Mouse (Mus musculus): Measurements from ENCODE around the gene Brd3. TPM values are rescaled to one million over a fixed set of nuclear protein-coding genes. Genes with fewer than 3 reads are reported as not detected.
"Not testable (repeated sequence)": the region's sequence is repeated elsewhere in the genome, so short reads cannot be mapped to it uniquely, and the experiment has no call there.

Brd3 gene
- polyA plus RNA-seq, 1 experiment from 2014 or later, result 126 TPM

- Histone ChIP-seq H3K4me2 (ENCODE audit: low read depth, low read length) (no peak overlapping the region), H3K27ac (ENCODE audit: low read depth, low read length) (no peak overlapping the region), H3K36me3 (ENCODE audit: control insufficient read depth, insufficient read depth, low read length) (no peaks in the 10 kb centered on the region), H3K27me3 (ENCODE audit: control insufficient read depth, insufficient read depth, low read length) (no peaks in the 10 kb centered on the region), H3K9me3 (ENCODE audit: control insufficient read depth, low read length) (no peaks in the 10 kb centered on the region), H3K9ac (replicated peaks; ENCODE audit: low read depth, low read length) (no peak overlapping the region), H3K4me1 (ENCODE audit: control insufficient read depth, insufficient read depth, low read length) (peaks cover 8% of the 10 kb centered on the region; the same call in 1 of the 2 replicates), H3K4me3 (ENCODE audit: low read depth, low read length) (no peak overlapping the region)
- 92% methylated on average over 6 of the region's 6 CpGs for WGBS
- ATAC-seq (ENCODE audit: low read depth), result no peak
Measured at GRCm38 (mm10) chr2:27544613-27545012, 37.2 kb upstream of the Brd3 start.

GRCm38 (mm10) chr2:27541225-27541624, 33.8 kb upstream of the Brd3 start:
- H3K9ac ChIP-seq (replicated peaks; ENCODE audit: low read depth, low read length), result peak overlapping the region; percentile 51; the same call in 1 of the 2 replicates
- no peaks in the 10 kb centered on the region for H3K9me3 ChIP-seq (ENCODE audit: control insufficient read depth, low read length)
- peak overlapping the region; percentile 77 for H3K4me2 ChIP-seq (ENCODE audit: low read depth, low read length)
- H3K4me1 ChIP-seq (ENCODE audit: control insufficient read depth, insufficient read depth, low read length), result peaks cover 8% of the 10 kb centered on the region; the same call in 1 of the 2 replicates
- H3K27me3 ChIP-seq (ENCODE audit: control insufficient read depth, insufficient read depth, low read length), result no peaks in the 10 kb centered on the region
- H3K36me3 ChIP-seq (ENCODE audit: control insufficient read depth, insufficient read depth, low read length), result no peaks in the 10 kb centered on the region
- no peak for ATAC-seq (ENCODE audit: low read depth)
- 95% methylated on average over 3 of the region's 3 CpGs for WGBS
- H3K4me3 ChIP-seq (ENCODE audit: low read depth, low read length), result no peak overlapping the region
- H3K27ac ChIP-seq (ENCODE audit: low read depth, low read length), result no peak overlapping the region

DNA sequence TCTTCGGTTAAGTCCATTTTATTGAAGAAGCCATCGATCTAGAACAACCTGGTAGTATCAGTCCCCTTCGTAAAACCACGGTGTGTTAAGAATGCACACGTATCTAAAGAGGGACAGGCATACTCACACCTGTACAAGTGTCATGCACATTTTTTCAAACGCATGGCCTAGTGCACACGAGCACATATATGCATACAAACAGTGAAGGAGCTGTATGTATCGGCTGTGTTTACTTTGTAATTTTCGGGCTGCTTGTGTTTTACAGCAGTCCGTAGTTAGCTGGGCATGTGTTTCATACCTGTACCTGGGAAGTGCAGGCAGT, 33.0 kb upstream of the Brd3 start:
- Histone ChIP-seq H3K36me3 (ENCODE audit: control insufficient read depth, insufficient read depth, low read length) (peaks cover 6% of the 10 kb centered on the region), H3K9me3 (ENCODE audit: control insufficient read depth, low read length) (no peaks in the 10 kb centered on the region), H3K4me3 (ENCODE audit: low read depth, low read length) (peak overlapping the region; percentile 39), H3K4me1 (ENCODE audit: control insufficient read depth, insufficient read depth, low read length) (peaks cover 8% of the 10 kb centered on the region; the same call in 1 of the 2 replicates), H3K4me2 (ENCODE audit: low read depth, low read length) (peak overlapping the region; percentile 77), H3K9ac (replicated peaks; ENCODE audit: low read depth, low read length) (peak overlapping the region; percentile 51), H3K27me3 (ENCODE audit: control insufficient read depth, insufficient read depth, low read length) (no peaks in the 10 kb centered on the region), H3K27ac (ENCODE audit: low read depth, low read length) (peak overlapping the region; percentile 80)
- WGBS, result 29% methylated on average over 10 of the region's 10 CpGs
- ATAC-seq (ENCODE audit: low read depth), result peak; percentile 33; the same call in 1 of the 2 replicates

DNA sequence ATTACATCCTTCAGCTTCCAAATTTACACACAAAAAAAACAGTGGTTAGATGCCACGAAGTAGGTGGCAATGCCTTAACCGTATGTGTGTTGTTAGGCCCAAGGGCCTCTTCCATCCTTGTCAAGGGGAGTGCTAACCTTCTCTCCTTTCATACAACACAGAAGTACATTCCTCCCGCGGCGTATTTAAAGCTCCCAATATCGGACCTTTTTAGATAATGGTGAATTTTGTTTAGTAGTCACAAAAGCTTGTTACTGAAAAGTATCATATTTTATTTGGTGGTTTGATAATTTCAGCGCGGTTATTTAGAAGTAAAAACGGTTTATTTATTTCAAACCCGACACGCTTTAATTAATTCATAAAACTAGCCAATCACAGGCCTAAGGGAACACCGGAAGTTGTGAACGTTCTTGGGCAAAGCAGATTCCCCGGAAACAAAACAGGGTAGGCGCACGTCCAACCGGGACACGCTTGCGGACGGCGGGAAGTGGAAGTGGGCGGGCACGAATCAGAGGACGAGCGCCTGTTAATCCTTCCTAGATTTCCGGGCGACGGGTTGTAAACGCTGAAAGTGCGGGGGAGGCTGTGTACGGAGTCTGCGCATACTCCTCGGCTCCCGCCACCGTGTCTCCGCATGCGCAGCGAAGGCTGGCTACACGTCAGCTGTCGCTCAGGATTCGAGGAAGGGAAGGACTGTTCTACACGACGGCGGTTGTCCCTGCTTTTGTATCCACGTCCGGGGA, 32.5 kb upstream of the Brd3 start:
- peak overlapping the region; percentile 51 for H3K9ac ChIP-seq (replicated peaks; ENCODE audit: low read depth, low read length)
- peak; percentile 98 for ATAC-seq (ENCODE audit: low read depth)

GRCm38 (mm10) chr2:27539336-27539735, 31.9 kb upstream of the Brd3 start:
- 19% methylated on average over 5 of the region's 5 CpGs for WGBS
- Histone ChIP-seq H3K27ac (ENCODE audit: low read depth, low read length) (peak overlapping the region; percentile 80; the same call in 1 of the 2 replicates), H3K9me3 (ENCODE audit: control insufficient read depth, low read length) (no peaks in the 10 kb centered on the region), H3K4me3 (ENCODE audit: low read depth, low read length) (peak overlapping the region; percentile 39; the same call in 1 of the 2 replicates), H3K9ac (replicated peaks; ENCODE audit: low read depth, low read length) (no peak overlapping the region), H3K4me1 (ENCODE audit: control insufficient read depth, insufficient read depth, low read length) (peaks cover 8% of the 10 kb centered on the region; the same call in 1 of the 2 replicates), H3K27me3 (ENCODE audit: control insufficient read depth, insufficient read depth, low read length) (no peaks in the 10 kb centered on the region), H3K4me2 (ENCODE audit: low read depth, low read length) (peak overlapping the region; percentile 35; the same call in 1 of the 2 replicates), H3K36me3 (ENCODE audit: control insufficient read depth, insufficient read depth, low read length) (peaks cover 18% of the 10 kb centered on the region)
- no peak for ATAC-seq (ENCODE audit: low read depth)

More for the DNA sequence above, 32.5 kb upstream of the Brd3 start:
- Histone ChIP-seq H3K27me3 (ENCODE audit: control insufficient read depth, insufficient read depth, low read length) (no peaks in the 10 kb centered on the region), H3K36me3 (ENCODE audit: control insufficient read depth, insufficient read depth, low read length) (peaks cover 11% of the 10 kb centered on the region), H3K27ac (ENCODE audit: low read depth, low read length) (peak overlapping the region; percentile 80), H3K4me3 (ENCODE audit: low read depth, low read length) (peak overlapping the region; percentile 39), H3K9me3 (ENCODE audit: control insufficient read depth, low read length) (no peaks in the 10 kb centered on the region), H3K4me1 (ENCODE audit: control insufficient read depth, insufficient read depth, low read length) (peaks cover 8% of the 10 kb centered on the region; the same call in 1 of the 2 replicates), H3K4me2 (ENCODE audit: low read depth, low read length) (peak overlapping the region; percentile 77)
- whole genome bisulfite sequencing, result under 1% methylated on average over 46 of the region's 46 CpGs

DNA sequence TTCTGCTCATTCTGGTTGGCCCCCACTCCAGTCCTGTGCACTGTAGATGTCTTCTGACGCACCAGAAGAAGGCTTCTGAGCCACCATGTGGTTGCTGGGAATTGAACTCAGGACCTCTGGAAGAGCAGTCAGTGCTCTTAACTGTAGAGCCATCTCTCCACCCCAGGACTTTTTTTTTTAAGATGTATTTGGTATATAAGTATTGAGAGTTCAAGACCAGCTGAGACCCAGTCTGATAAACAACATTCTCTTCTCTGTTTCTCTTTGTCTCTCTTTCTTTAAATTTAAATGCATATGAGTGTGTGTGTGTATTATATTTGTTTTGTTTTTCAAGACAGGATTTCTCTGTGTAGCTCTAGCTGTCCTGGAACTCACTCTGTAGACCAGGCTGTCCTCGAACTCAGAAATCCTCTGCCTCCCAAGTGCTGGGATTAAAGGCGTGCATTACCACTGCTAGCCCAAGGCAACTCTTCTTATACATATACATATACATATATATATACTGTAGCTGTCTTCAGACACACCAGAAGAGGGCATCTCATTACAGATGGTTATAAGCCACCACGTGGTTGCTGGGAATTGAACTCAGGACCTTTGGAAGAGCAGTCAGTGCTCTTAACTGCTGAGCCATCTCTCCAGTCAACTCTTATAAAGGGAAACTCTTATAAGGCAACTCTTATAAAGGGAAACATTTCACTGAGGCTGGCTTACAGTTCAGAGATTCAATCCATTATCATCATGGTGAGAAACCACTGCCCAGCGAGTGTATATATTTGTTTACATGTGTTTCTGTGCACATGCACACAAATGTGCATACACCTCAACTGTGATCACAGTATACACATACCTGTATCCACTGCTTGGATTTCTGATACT, 31.2 kb upstream of the Brd3 start:
- 66% methylated on average over 5 of the region's 5 CpGs for WGBS

DNA sequence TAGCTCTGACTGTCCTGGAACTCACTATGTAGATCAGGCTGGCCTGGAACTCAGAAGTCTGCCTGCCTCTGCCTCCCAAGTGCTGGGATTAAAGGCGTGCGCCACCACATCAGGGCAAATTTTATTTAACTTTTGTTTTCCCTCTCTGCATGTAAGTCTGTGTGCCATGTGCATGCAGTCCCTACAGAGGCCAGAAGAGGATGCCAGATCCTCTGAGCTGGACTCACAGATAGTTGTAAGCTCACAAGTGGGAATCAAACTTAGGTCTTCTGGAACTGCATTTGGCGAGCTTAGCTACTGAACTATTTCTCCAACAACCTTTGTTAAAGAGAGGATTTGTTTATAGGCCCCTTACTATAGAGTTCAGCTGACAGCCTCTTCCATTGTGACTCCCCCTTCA, 10.8 kb upstream of the Brd3 start:
- Histone ChIP-seq H3K4me2 (ENCODE audit: low read depth, low read length) (no peak overlapping the region), H3K9ac (replicated peaks; ENCODE audit: low read depth, low read length) (no peak overlapping the region), H3K27me3 (ENCODE audit: control insufficient read depth, insufficient read depth, low read length) (no peaks in the 10 kb centered on the region), H3K9me3 (ENCODE audit: control insufficient read depth, low read length) (no peaks in the 10 kb centered on the region), H3K27ac (ENCODE audit: low read depth, low read length) (no peak overlapping the region), H3K4me3 (ENCODE audit: low read depth, low read length) (no peak overlapping the region), H3K36me3 (ENCODE audit: control insufficient read depth, insufficient read depth, low read length) (peaks cover 17% of the 10 kb centered on the region), H3K4me1 (ENCODE audit: control insufficient read depth, insufficient read depth, low read length) (peaks cover 21% of the 10 kb centered on the region)
- WGBS, result 92% methylated on average over 3 of the region's 3 CpGs
- ATAC-seq (ENCODE audit: low read depth), result no peak

More for the DNA sequence above, 31.2 kb upstream of the Brd3 start:
- H3K9me3 ChIP-seq (ENCODE audit: control insufficient read depth, low read length); H3K9ac ChIP-seq (replicated peaks; ENCODE audit: low read depth, low read length); H3K27me3 ChIP-seq (ENCODE audit: control insufficient read depth, insufficient read depth, low read length); H3K4me3 ChIP-seq (ENCODE audit: low read depth, low read length); ATAC-seq (ENCODE audit: low read depth); H3K4me1 ChIP-seq (ENCODE audit: control insufficient read depth, insufficient read depth, low read length): not testable (repeated sequence)
- Histone ChIP-seq H3K4me2 (ENCODE audit: low read depth, low read length) (peak overlapping the region; percentile 35; the same call in 1 of the 2 replicates), H3K36me3 (ENCODE audit: control insufficient read depth, insufficient read depth, low read length) (peaks cover 24% of the 10 kb centered on the region), H3K27ac (ENCODE audit: low read depth, low read length) (peak overlapping the region; percentile 80; the same call in 1 of the 2 replicates)

GRCm38 (mm10) chr2:27516289-27516688, 8.8 kb upstream of the Brd3 start:
- WGBS, result 30% methylated on average over 1 of the region's 1 CpGs

More at GRCm38 (mm10) chr2:27516289-27516688, 8.8 kb upstream of the Brd3 start:
- Histone ChIP-seq H3K27me3 (ENCODE audit: control insufficient read depth, insufficient read depth, low read length) (no peaks in the 10 kb centered on the region), H3K4me2 (ENCODE audit: low read depth, low read length) (peak overlapping the region; percentile 98), H3K9ac (replicated peaks; ENCODE audit: low read depth, low read length) (no peak overlapping the region), H3K36me3 (ENCODE audit: control insufficient read depth, insufficient read depth, low read length) (peaks cover 11% of the 10 kb centered on the region), H3K4me1 (ENCODE audit: control insufficient read depth, insufficient read depth, low read length) (peaks cover 21% of the 10 kb centered on the region), H3K9me3 (ENCODE audit: control insufficient read depth, low read length) (no peaks in the 10 kb centered on the region), H3K4me3 (ENCODE audit: low read depth, low read length) (peak overlapping the region; percentile 98), H3K27ac (ENCODE audit: low read depth, low read length) (no peak overlapping the region)
- ATAC-seq (ENCODE audit: low read depth), result no peak
